Mouse (Mus musculus) heart, embryonic 12.5 days (tissue): Measurements from ENCODE around the gene Rpl15. TPM values are rescaled to one million over a fixed set of nuclear protein-coding genes. Genes with fewer than 3 reads are reported as not detected.

Experiments
- ATAC-seq: fragments of 200-750 bp; cut with Nextera tagmentation; 2 replicates; pipeline ENCODE4 v1.8.0; 2017; ENCODE audit warnings: moderate TSS enrichment, moderate library complexity; ENCODE audit not compliant: insufficient number of reproducible peaks, low FRiP score
- H3K27ac ChIP-seq: fragments of 300-500 bp; sonication (generic); 2 replicates; pipeline ENCODE4 v1.5.1; 2016; ENCODE audit warnings: mild to moderate bottlenecking, moderate library complexity; ENCODE audit not compliant: poor library complexity, severe bottlenecking
- H3K27me3 ChIP-seq: fragments of 300-500 bp; sonication (generic); replicated peaks from 2 replicates; pipeline ENCODE4 v1.6.1; 2016; ENCODE audit warnings: mild to moderate bottlenecking, moderate library complexity
- H3K36me3 ChIP-seq: fragments of 300-500 bp; sonication (generic); 2 replicates; pipeline ENCODE4 v1.6.1; 2016; ENCODE audit warnings: mild to moderate bottlenecking, moderate library complexity
- H3K4me1 ChIP-seq: fragments of 300-500 bp; sonication (generic); replicated peaks from 2 replicates; pipeline ENCODE4 v1.6.1; 2016; ENCODE audit warnings: mild to moderate bottlenecking
- H3K4me2 ChIP-seq: fragments of 300-500 bp; sonication (generic); 2 replicates; pipeline ENCODE4 v1.6.1; 2016; ENCODE audit warnings: mild to moderate bottlenecking, moderate library complexity
- H3K4me3 ChIP-seq: fragments of 300-500 bp; sonication (generic); 2 replicates; pipeline ENCODE4 v1.5.1; 2016; ENCODE audit warnings: mild to moderate bottlenecking
- H3K9ac ChIP-seq: fragments of 300-500 bp; sonication (generic); 2 replicates; pipeline ENCODE4 v1.6.1; 2016; ENCODE audit warnings: mild to moderate bottlenecking, moderate library complexity
- H3K9me3 ChIP-seq: fragments of 300-500 bp; sonication (generic); replicated peaks from 2 replicates; pipeline ENCODE4 v1.6.1; 2016; ENCODE audit warnings: mild to moderate bottlenecking, moderate library complexity
- WGBS: fragments of 180-500 bp; shearing (Covaris S2); methylation state at CpG from one replicate; pipeline ENCODE4 v1.1.7; 2016; 5-methylcytosine and 5-hydroxymethylcytosine counted together
- polyA plus RNA-seq: library from polyadenylated mRNA; unstranded; fragments of >200 nt; fragmentation: Nextera tagmentation; extraction: Ambion mirVana; gene quantifications from 2 replicates; pipeline ENCODE4 v1.2.1, GENCODE M21; 2016

Gene Rpl15
- 293 and 314 TPM in 2 replicates for polyA plus RNA-seq

GRCm38 (mm10) chr14:18270529-18271441 is at the start of gene Rpl15, which contains the start of gene Nkiras1:
Rpl15 (minus strand) TSS chr14:18271391.
Nkiras1 (plus strand) TSS chr14:18271136.
- peak; percentile 100 for ATAC-seq
- WGBS = under 1% methylated on average over 78 of the region's 78 CpGs
- peak within 1 kb of the TSS; percentile 80 for H3K4me3 ChIP-seq

DNA sequence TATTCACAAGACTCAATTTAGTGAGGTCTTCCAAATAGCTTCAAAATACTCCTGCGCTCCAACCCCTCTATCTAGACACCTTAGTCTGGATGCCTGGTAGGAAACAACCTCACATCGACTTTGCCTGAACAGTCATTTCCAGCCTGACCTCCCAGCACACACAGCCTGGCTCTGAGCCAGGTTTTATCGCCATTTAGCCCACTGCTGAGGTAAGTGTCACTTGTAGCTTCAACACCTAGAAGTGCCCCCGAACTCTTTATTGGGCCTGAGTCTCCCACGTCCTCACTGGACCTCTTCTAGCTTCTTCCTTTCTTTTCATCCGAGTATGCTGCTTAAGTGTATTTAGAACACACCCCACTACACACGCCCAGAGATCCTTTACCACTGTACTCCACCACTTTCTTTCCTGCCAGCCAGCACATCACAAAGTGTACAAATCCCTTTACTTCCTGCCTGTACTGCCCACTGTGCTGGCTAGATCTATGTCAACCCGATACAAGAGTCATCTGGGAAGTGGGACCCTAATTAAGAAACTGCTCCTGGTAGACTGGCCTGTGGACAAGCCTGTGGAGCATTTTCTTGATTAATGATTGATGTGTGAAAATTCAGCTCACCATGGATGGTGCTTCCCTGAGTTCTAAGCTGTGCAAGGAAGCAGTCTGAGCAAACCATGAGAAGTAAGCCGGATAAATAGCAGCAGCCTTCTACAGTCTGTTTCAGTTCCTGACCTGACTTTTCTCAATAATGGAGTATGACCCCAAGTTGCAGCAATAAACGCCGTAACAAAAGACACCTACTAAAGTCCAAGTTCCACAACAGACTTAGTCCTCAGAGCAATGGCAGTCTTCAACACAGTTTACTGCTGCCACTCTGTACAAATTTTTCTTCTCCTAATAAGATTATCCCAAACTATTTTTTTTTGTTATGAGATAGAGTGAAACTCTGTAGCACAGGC is 46.5 kb upstream of the Rpl15 start:
- H3K4me1 ChIP-seq = peaks cover 15% of the 10 kb centered on the region
- peak overlapping the region; percentile 46 for H3K4me2 ChIP-seq
- no peak overlapping the region for H3K4me3 ChIP-seq
- no peaks in the 10 kb centered on the region for H3K9me3 ChIP-seq
- H3K36me3 ChIP-seq = peaks cover 3% of the 10 kb centered on the region; the same call in 1 of the 2 replicates
- WGBS = 45% methylated on average over 11 of the region's 11 CpGs
- no peak overlapping the region for H3K27ac ChIP-seq
- H3K27me3 ChIP-seq = peaks cover 4% of the 10 kb centered on the region
- no peak overlapping the region for H3K9ac ChIP-seq
- peak; percentile 51; the same call in 1 of the 2 replicates for ATAC-seq

More at GRCm38 (mm10) chr14:18270529-18271441, at the start of gene Rpl15, which contains the start of gene Nkiras1:
- Histone ChIP-seq H3K4me2 (peak within 1 kb of the TSS; percentile 87), H3K27ac (peak within 1 kb of the TSS; percentile 82), H3K9ac (peak within 1 kb of the TSS; percentile 99), H3K9me3 (no peaks in the 10 kb centered on the region), H3K36me3 (peaks cover 31% of the 10 kb centered on the region), H3K4me1 (peaks cover 8% of the 10 kb centered on the region), H3K27me3 (no peaks in the 10 kb centered on the region)

DNA sequence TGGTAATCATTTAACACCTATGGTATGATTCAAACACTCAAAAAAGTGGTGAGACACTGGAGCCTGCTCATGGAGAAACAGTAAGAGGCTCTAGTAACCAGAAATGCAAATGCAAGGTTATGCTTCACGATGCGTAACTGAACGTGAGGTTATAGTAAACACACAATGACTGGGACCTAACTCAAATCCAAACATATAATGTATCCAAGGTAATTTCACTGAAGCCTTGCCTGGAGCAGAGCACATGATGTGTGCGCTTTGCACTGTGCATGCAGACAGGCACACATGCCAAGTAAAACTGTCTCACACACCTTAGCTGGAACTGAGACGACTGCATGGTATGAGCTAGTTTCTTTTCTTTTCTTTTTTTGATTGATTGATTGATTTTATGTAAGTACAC is 33.0 kb upstream of the Rpl15 start:
- H3K9ac ChIP-seq = no peak overlapping the region
- no peak for ATAC-seq
- no peak overlapping the region for H3K27ac ChIP-seq
- no peak overlapping the region for H3K4me3 ChIP-seq
- 0 out of 2 replicates have a peak, but pooled peaks cover 2% of the 10 kb centered on the region for H3K9me3 ChIP-seq
- H3K36me3 ChIP-seq = peaks cover 9% of the 10 kb centered on the region; the same call in 1 of the 2 replicates
- peaks cover under 1% of the 10 kb centered on the region; the same call in 1 of the 2 replicates for H3K27me3 ChIP-seq
- 93% methylated on average over 5 of the region's 5 CpGs for WGBS
- H3K4me2 ChIP-seq = no peak overlapping the region
- H3K4me1 ChIP-seq = peaks cover 28% of the 10 kb centered on the region

DNA sequence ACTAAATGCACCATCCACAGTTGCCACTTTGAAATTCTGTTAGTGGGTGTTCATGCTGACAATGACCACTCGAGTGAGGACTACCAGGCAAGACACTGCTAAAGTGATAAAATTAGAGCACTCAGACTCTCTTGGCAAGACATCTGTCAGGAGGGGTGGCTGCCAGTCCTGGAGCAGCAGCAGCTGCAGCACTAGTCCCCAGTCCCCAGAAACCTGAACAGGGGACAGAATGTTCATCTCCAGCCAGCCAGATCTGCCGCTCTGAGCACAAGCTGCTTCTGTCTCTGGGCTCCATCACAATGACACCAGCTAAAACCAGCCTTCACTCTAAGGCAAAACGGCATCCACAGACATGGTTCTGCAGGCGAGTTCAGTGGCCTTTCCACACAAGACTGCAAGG is 32.1 kb upstream of the Rpl15 start:
- Histone ChIP-seq H3K9ac (no peak overlapping the region), H3K36me3 (peaks cover 9% of the 10 kb centered on the region; the same call in 1 of the 2 replicates), H3K9me3 (0 out of 2 replicates have a peak, but pooled peaks cover 2% of the 10 kb centered on the region), H3K4me1 (peaks cover 28% of the 10 kb centered on the region), H3K4me2 (no peak overlapping the region), H3K4me3 (no peak overlapping the region), H3K27me3 (peaks cover 6% of the 10 kb centered on the region), H3K27ac (peak overlapping the region; percentile 19; the same call in 1 of the 2 replicates)
- WGBS = 24% methylated on average over 4 of the region's 4 CpGs
- peak; percentile 36; the same call in 1 of the 2 replicates for ATAC-seq

DNA sequence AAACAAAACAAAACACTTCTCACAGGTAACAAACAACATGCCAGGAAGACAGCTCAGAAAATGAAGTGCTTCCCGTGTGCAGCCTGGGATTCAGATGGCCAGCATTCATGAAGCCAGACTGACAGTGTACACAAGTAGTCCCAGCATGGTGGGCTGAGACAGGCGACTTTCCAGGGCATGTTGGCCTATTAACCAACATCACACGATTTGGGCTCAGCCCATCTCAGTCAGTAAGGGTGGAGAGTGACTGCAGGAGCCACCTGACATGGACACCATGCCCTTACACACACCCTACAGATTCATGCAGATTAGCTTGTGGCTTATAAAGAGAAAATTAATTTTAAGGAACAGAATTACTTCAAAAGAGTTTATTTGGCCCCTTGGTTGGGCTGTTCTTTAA is 31.6 kb upstream of the Rpl15 start:
- Histone ChIP-seq H3K27ac (no peak overlapping the region), H3K9ac (no peak overlapping the region), H3K4me1 (peaks cover 28% of the 10 kb centered on the region), H3K9me3 (0 out of 2 replicates have a peak, but pooled peaks cover 2% of the 10 kb centered on the region), H3K36me3 (peaks cover 9% of the 10 kb centered on the region; the same call in 1 of the 2 replicates), H3K27me3 (peaks cover 6% of the 10 kb centered on the region), H3K4me2 (no peak overlapping the region), H3K4me3 (no peak overlapping the region)
- 62% methylated on average over 3 of the region's 3 CpGs for WGBS
- no peak for ATAC-seq

DNA sequence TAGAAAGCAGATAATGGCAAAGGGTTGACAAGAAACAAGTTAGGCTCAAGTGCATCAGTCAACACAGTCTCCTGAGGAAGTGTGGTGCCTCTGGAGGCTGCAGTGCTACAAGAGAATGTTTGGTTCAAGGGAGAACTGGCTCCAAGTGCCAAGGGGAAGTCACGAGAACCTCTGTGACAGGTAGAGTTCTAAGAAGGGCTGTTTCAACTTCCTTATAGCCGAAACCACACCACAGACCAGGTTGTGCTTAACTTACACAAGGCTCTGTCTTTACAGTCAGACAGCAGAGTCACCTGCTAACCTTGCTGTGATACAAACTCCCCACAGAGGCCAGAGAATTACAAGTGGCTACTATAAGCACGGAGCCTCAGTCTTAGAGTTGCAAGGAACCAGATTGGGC is 30.4 kb upstream of the Rpl15 start:
- Histone ChIP-seq H3K27ac (no peak overlapping the region), H3K4me1 (peaks cover 28% of the 10 kb centered on the region), H3K9ac (no peak overlapping the region), H3K4me2 (no peak overlapping the region), H3K9me3 (0 out of 2 replicates have a peak, but pooled peaks cover 2% of the 10 kb centered on the region), H3K27me3 (peaks cover 6% of the 10 kb centered on the region), H3K36me3 (peaks cover 9% of the 10 kb centered on the region; the same call in 1 of the 2 replicates), H3K4me3 (no peak overlapping the region)
- ATAC-seq = no peak
- WGBS = 32% methylated on average over 3 of the region's 3 CpGs

GRCm38 (mm10) chr14:18300676-18301075 is 29.5 kb upstream of the Rpl15 start:
- WGBS = 86% methylated on average over 2 of the region's 2 CpGs
- no peak overlapping the region for H3K9ac ChIP-seq

DNA sequence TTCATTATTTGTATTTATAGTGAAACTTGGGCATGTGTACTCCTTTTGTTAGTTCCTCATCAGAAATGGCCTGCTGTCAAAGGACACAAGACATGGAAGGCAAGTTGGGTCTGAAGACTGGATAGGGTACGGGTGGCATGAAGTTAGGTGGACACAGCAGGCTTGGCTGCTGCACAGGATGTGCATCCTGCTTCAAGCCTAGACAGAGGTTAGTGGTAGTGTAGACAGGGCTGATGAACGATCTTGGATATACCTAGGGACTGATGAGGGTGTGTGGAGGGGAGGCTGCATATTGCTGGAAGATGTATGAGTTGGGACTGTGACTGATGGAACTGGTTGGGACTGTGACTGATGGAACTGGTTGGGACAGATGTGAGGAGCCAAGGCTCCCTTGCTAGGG is 27.7 kb upstream of the Rpl15 start:
- Histone ChIP-seq H3K4me1 (peaks cover 23% of the 10 kb centered on the region), H3K4me3 (no peak overlapping the region), H3K27me3 (peaks cover 6% of the 10 kb centered on the region), H3K36me3 (no peaks in the 10 kb centered on the region; the same call in 1 of the 2 replicates), H3K9me3 (no peaks in the 10 kb centered on the region), H3K27ac (no peak overlapping the region), H3K4me2 (no peak overlapping the region), H3K9ac (no peak overlapping the region)
- 86% methylated on average over 2 of the region's 2 CpGs for WGBS
- no peak for ATAC-seq

More at GRCm38 (mm10) chr14:18300676-18301075, 29.5 kb upstream of the Rpl15 start:
- H3K4me3 ChIP-seq = no peak overlapping the region
- H3K27ac ChIP-seq = no peak overlapping the region
- H3K4me1 ChIP-seq = peaks cover 28% of the 10 kb centered on the region
- no peak overlapping the region for H3K4me2 ChIP-seq
- H3K9me3 ChIP-seq = 0 out of 2 replicates have a peak, but pooled peaks cover 2% of the 10 kb centered on the region
- no peak for ATAC-seq
- H3K36me3 ChIP-seq = peaks cover 7% of the 10 kb centered on the region; the same call in 1 of the 2 replicates
- peaks cover 6% of the 10 kb centered on the region for H3K27me3 ChIP-seq

DNA sequence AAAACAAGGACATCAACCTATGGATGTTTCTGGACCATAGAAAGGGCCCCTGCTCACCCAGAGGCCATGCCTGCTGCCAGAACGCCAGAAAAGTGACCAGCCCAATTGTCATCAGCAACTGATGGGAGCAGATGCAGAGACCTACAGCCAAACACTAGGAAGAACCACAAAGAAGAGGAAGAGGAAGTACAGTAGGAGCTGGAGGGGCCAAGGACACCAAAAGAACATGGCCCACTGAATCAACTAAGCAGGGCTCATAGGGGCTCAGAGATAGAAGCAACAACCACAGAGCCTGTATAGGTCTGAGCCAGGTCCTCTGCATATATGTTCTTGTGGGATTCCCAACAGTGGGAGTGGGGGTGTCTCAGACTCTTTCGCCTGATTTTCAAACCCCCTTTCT is 26.2 kb upstream of the Rpl15 start:
- H3K4me3 ChIP-seq = no peak overlapping the region
- no peak overlapping the region for H3K27ac ChIP-seq
- no peak overlapping the region for H3K4me2 ChIP-seq
- H3K9me3 ChIP-seq = no peaks in the 10 kb centered on the region
- peaks cover 10% of the 10 kb centered on the region for H3K4me1 ChIP-seq
- 73% methylated on average over 2 of the region's 2 CpGs for WGBS
- ATAC-seq = no peak
- H3K36me3 ChIP-seq = no peaks in the 10 kb centered on the region; the same call in 1 of the 2 replicates
- no peak overlapping the region for H3K9ac ChIP-seq
- H3K27me3 ChIP-seq = peaks cover 6% of the 10 kb centered on the region

GRCm38 (mm10) chr14:18292578-18292977 is 21.4 kb upstream of the Rpl15 start:
- WGBS = 86% methylated on average over 3 of the region's 3 CpGs
- Histone ChIP-seq H3K27ac (no peak overlapping the region), H3K27me3 (no peaks in the 10 kb centered on the region), H3K9ac (no peak overlapping the region), H3K4me2 (no peak overlapping the region), H3K4me3 (no peak overlapping the region), H3K9me3 (no peaks in the 10 kb centered on the region), H3K4me1 (no peaks in the 10 kb centered on the region), H3K36me3 (no peaks in the 10 kb centered on the region; the same call in 1 of the 2 replicates)
- no peak for ATAC-seq
